Mouse (Mus musculus): ENCODE data around the gene Acadm. TPM values are rescaled to one million over a fixed set of nuclear protein-coding genes. Genes with fewer than 3 reads are reported as not detected.
A peak's percentile ranks its signal among the peaks of the same experiment; 100 is the strongest.

Acadm gene
- polyA plus RNA-seq (2014; fragmentation: Nextera tagmentation; extraction: Ambion mirVana): 55.0 and 63.6 TPM in 2 replicates

GRCm38 (mm10) chr3:153944335-153944990 is at the start of gene Acadm:
Gene Acadm, minus strand, starts transcription at chr3:153944632.
- H3K9me3 ChIP-seq (ENCODE audit: control insufficient read depth, low read length): no peaks in the 10 kb centered on the region
- peak within 1 kb of the TSS; percentile 67 for H3K4me2 ChIP-seq (replicated peaks; ENCODE audit: low read depth, low read length)
- H3K9ac ChIP-seq (ENCODE audit: low read depth, low read length): peak within 1 kb of the TSS; percentile 73
- H3K36me3 ChIP-seq (ENCODE audit: control insufficient read depth, insufficient read depth, low read length): no peaks in the 10 kb centered on the region
- H3K4me3 ChIP-seq (ENCODE audit: low read depth, low read length): peak within 1 kb of the TSS; percentile 69
- peak; percentile 99 for ATAC-seq (ENCODE audit: low FRiP score)
- peak; percentile 99 for DNase-seq (ENCODE audit: low spot score)
- H3K27ac ChIP-seq (ENCODE audit: low read depth, low read length): peak within 1 kb of the TSS; percentile 70
- no peaks in the 10 kb centered on the region for H3K4me1 ChIP-seq (replicated peaks; ENCODE audit: control insufficient read depth, insufficient read depth, low read length)
- H3K27me3 ChIP-seq (ENCODE audit: control insufficient read depth, insufficient read depth, low read length): no peaks in the 10 kb centered on the region
- under 1% methylated on average over 37 of the region's 41 CpGs for WGBS

GRCm38 (mm10) chr3:153984428-153985340 is 40.3 kb upstream of the Acadm start:
- DNase-seq (ENCODE audit: low spot score) (peak; percentile 45), ATAC-seq (ENCODE audit: low FRiP score) (peak; percentile 67)
- no peaks in the 10 kb centered on the region for H3K36me3 ChIP-seq (ENCODE audit: control insufficient read depth, insufficient read depth, low read length)
- 60% methylated on average over 10 of the region's 10 CpGs for WGBS
- H3K27ac ChIP-seq (ENCODE audit: low read depth, low read length): no peak overlapping the region
- H3K4me1 ChIP-seq (replicated peaks; ENCODE audit: control insufficient read depth, insufficient read depth, low read length): no peaks in the 10 kb centered on the region
- no peak overlapping the region for H3K4me3 ChIP-seq (ENCODE audit: low read depth, low read length)
- no peak overlapping the region for H3K9ac ChIP-seq (ENCODE audit: low read depth, low read length)
- no peaks in the 10 kb centered on the region for H3K27me3 ChIP-seq (ENCODE audit: control insufficient read depth, insufficient read depth, low read length)
- H3K4me2 ChIP-seq (replicated peaks; ENCODE audit: low read depth, low read length): no peak overlapping the region
- no peaks in the 10 kb centered on the region; the same call in 1 of the 2 replicates for H3K9me3 ChIP-seq (ENCODE audit: control insufficient read depth, low read length)

- WGBS: 40% methylated on average over 2 of the region's 2 CpGs
- no peak overlapping the region for H3K9ac ChIP-seq (ENCODE audit: low read depth, low read length)
Observed at GRCm38 (mm10) chr3:153980611-153981010, 36.2 kb upstream of the Acadm start.

GRCm38 (mm10) chr3:153975791-153976190 is 31.4 kb upstream of the Acadm start:
- no peak for DNase-seq (ENCODE audit: low spot score)
- H3K27me3 ChIP-seq (ENCODE audit: control insufficient read depth, insufficient read depth, low read length): peaks cover 13% of the 10 kb centered on the region
- H3K4me1 ChIP-seq (replicated peaks; ENCODE audit: control insufficient read depth, insufficient read depth, low read length): no peaks in the 10 kb centered on the region; the same call in 1 of the 2 replicates
- no peaks in the 10 kb centered on the region for H3K36me3 ChIP-seq (ENCODE audit: control insufficient read depth, insufficient read depth, low read length)
- WGBS: 77% methylated on average over 7 of the region's 7 CpGs
- ATAC-seq (ENCODE audit: low FRiP score): no peak
- H3K27ac ChIP-seq (ENCODE audit: low read depth, low read length): no peak overlapping the region
- H3K4me3 ChIP-seq (ENCODE audit: low read depth, low read length): no peak overlapping the region
- no peak overlapping the region for H3K9ac ChIP-seq (ENCODE audit: low read depth, low read length)
- H3K9me3 ChIP-seq (ENCODE audit: control insufficient read depth, low read length): no peaks in the 10 kb centered on the region
- H3K4me2 ChIP-seq (replicated peaks; ENCODE audit: low read depth, low read length): no peak overlapping the region

More at GRCm38 (mm10) chr3:153980611-153981010, 36.2 kb upstream of the Acadm start:
- Histone ChIP-seq H3K27me3 (ENCODE audit: control insufficient read depth, insufficient read depth, low read length) (no peaks in the 10 kb centered on the region), H3K4me3 (ENCODE audit: low read depth, low read length) (no peak overlapping the region), H3K4me1 (replicated peaks; ENCODE audit: control insufficient read depth, insufficient read depth, low read length) (no peaks in the 10 kb centered on the region), H3K9me3 (ENCODE audit: control insufficient read depth, low read length) (no peaks in the 10 kb centered on the region), H3K36me3 (ENCODE audit: control insufficient read depth, insufficient read depth, low read length) (no peaks in the 10 kb centered on the region), H3K27ac (ENCODE audit: low read depth, low read length) (no peak overlapping the region), H3K4me2 (replicated peaks; ENCODE audit: low read depth, low read length) (no peak overlapping the region)
- DNase-seq (ENCODE audit: low spot score) (no peak), ATAC-seq (ENCODE audit: low FRiP score) (no peak)

GRCm38 (mm10) chr3:153975060-153975459 is 30.6 kb upstream of the Acadm start:
- H3K9ac ChIP-seq (ENCODE audit: low read depth, low read length): no peak overlapping the region
- H3K4me1 ChIP-seq (replicated peaks; ENCODE audit: control insufficient read depth, insufficient read depth, low read length): no peaks in the 10 kb centered on the region; the same call in 1 of the 2 replicates
- H3K27ac ChIP-seq (ENCODE audit: low read depth, low read length): no peak overlapping the region
- H3K9me3 ChIP-seq (ENCODE audit: control insufficient read depth, low read length): no peaks in the 10 kb centered on the region
- ATAC-seq (ENCODE audit: low FRiP score) (peak; percentile 55), DNase-seq (ENCODE audit: low spot score) (peak; percentile 50)
- WGBS: 5% methylated on average over 6 of the region's 6 CpGs
- no peaks in the 10 kb centered on the region for H3K36me3 ChIP-seq (ENCODE audit: control insufficient read depth, insufficient read depth, low read length)
- peaks cover 13% of the 10 kb centered on the region for H3K27me3 ChIP-seq (ENCODE audit: control insufficient read depth, insufficient read depth, low read length)
- no peak overlapping the region for H3K4me3 ChIP-seq (ENCODE audit: low read depth, low read length)
- 0 out of 2 replicates have a peak overlapping the region, but pooled peaks have one; percentile 4 for H3K4me2 ChIP-seq (replicated peaks; ENCODE audit: low read depth, low read length)

GRCm38 (mm10) chr3:153973949-153974760 is 29.7 kb upstream of the Acadm start:
- peaks cover 13% of the 10 kb centered on the region for H3K27me3 ChIP-seq (ENCODE audit: control insufficient read depth, insufficient read depth, low read length)
- DNase-seq (ENCODE audit: low spot score) (peak; percentile 27), ATAC-seq (ENCODE audit: low FRiP score) (peak; percentile 17)
- H3K9me3 ChIP-seq (ENCODE audit: control insufficient read depth, low read length): no peaks in the 10 kb centered on the region
- H3K4me2 ChIP-seq (replicated peaks; ENCODE audit: low read depth, low read length): peak overlapping the region; percentile 98
- 5% methylated on average over 20 of the region's 21 CpGs for WGBS
- H3K27ac ChIP-seq (ENCODE audit: low read depth, low read length): no peak overlapping the region
- H3K9ac ChIP-seq (ENCODE audit: low read depth, low read length): peak overlapping the region; percentile 70
- H3K36me3 ChIP-seq (ENCODE audit: control insufficient read depth, insufficient read depth, low read length): no peaks in the 10 kb centered on the region
- H3K4me3 ChIP-seq (ENCODE audit: low read depth, low read length): peak overlapping the region; percentile 64
- H3K4me1 ChIP-seq (replicated peaks; ENCODE audit: control insufficient read depth, insufficient read depth, low read length): no peaks in the 10 kb centered on the region; the same call in 1 of the 2 replicates

- peak within 1 kb of the TSS; percentile 70 for H3K9ac ChIP-seq (ENCODE audit: low read depth, low read length)
- H3K36me3 ChIP-seq (ENCODE audit: control insufficient read depth, insufficient read depth, low read length): no peaks in the 10 kb centered on the region
- peak within 1 kb of the TSS; percentile 98 for H3K4me2 ChIP-seq (replicated peaks; ENCODE audit: low read depth, low read length)
- no peaks in the 10 kb centered on the region; the same call in 1 of the 2 replicates for H3K4me1 ChIP-seq (replicated peaks; ENCODE audit: control insufficient read depth, insufficient read depth, low read length)
- H3K27ac ChIP-seq (ENCODE audit: low read depth, low read length): no peak within 1 kb of the TSS
- H3K9me3 ChIP-seq (ENCODE audit: control insufficient read depth, low read length): no peaks in the 10 kb centered on the region
- H3K27me3 ChIP-seq (ENCODE audit: control insufficient read depth, insufficient read depth, low read length): peaks cover 13% of the 10 kb centered on the region
- ATAC-seq (ENCODE audit: low FRiP score) (peak; percentile 76), DNase-seq (ENCODE audit: low spot score) (peak; percentile 68)
- WGBS: 1% methylated on average over 52 of the region's 66 CpGs
- peak within 1 kb of the TSS; percentile 64 for H3K4me3 ChIP-seq (ENCODE audit: low read depth, low read length)
Observed at GRCm38 (mm10) chr3:153973171-153973948, 28.9 kb upstream of the Acadm start, which contains the start of gene Slc44a5. Gene Slc44a5, plus strand, starts transcription at chr3:153973436.
